Mouse (Mus musculus) frontal cortex, postnatal 36 days (tissue): ENCODE results near the gene Acvr1b.

Experiments
- DNase-seq, 2 experiments: peaks; one replicate each; pipeline ENCODE4 v3.0.0; 2022; ENCODE audit warnings: low spot score in 2 of 2

Gene Acvr1b

DNA sequence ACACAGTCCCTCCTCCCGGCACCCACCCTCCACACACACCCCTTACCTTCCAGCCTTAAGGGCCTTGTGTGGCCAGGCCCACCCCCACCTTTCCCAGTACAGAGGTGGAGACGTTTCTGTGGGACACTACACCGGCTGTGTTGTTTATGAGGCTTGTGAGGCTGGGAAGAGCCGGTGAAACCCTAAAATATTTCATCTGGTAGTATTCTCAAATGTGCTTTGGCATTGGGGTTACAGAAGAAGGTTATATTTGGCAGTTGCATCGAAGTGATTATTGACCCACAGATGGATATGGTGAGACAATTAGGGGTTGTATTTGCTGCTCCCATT, 1.2 kb downstream of the Acvr1b start:
- DNase-seq, result no peak

DNA sequence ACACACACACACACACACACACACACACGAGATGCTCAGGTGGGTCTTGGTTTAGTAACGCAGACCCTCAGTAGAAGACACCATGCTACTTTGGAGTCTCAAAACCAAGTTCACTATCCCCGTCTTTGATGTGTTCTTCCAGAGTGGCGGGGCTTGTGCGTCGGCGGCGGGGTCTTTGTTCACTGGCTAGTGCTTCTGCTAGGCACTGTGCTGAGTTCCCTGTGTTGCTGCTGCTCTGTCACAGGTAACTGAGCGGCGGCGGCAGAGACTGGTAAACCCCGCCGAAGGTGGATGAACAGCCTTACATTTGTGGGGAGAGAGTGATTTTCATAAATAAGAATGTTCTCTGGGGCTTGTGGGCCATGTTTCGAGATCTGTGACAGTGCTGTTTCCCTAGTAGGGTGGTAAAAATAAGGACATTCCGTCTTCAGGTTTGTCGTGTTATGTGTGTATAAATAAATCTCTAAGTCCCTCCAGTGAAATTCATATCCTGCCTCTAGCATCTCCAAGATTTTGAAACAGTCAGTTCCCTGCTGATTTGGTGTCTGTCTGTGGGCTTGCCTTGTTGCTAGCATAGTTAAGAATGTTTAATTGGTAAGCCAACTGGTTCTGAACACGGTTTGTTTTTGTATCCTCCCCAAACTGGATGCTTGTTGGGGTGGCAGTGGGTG, 1.9 kb downstream of the Acvr1b start:
- DNase-seq, result peak in 1 of 2 experiments; percentile 36

DNA sequence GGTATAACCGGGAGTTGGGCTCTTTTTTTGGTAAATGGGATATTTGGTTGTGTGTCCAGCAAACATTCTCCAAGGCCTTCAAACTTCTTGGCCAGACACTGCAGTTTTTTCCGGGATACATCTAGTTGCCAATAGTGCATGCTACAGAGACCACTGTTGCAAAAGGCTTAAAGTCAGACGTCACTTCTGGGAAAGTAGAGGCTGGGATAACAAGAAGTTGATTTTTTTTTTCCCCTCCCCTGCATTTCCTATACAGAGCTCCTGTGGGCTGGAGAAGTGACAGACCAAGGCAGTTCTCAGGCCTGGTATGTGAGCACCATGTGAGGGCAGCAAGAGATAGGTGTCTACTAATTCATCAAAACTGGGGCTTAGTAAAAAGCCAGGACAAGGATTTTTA, 2.4 kb downstream of the Acvr1b start:
- no peak for DNase-seq

DNA sequence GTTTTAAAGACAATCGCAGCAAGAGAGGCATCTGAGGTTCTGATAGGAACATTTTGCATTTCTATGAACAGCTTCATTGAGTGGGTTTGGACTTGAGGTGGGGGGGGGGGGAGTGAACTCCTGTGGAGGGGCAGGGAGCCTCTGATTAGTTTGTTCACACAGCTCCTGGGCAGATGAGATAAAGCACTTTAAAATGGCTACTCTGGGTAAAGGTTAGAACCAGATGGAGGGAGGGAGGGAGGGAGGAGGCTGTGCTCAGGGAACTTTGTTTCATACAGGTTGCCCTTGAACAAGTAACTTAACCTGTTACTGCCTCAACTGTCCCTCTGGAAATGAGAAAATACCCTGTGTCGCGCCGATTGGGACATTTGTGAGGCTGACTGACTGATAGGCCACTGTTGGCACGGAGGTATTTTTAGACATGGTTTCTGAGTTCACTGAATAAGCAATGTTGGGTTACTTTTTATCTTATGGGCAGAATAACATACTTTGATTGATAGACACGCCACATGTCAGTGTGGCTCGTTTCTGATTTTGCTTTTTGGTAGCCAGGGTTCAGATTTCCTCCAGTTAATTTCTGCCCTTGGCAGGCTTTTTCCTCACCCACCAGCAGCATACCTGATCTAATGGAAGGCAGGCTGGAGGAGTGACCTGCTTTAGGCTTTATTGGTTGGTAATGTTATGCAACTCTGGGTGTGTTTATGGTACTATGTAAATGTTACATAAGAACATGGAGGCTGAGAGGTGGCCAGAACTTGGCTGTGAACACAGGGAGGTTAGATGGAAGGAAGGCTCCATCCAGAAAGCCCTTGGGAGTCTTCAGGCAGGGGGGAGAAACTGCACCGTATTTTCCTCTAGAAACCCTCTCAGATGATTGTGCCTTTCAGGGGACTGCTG, 3.2 kb downstream of the Acvr1b start:
- peak in 1 of 2 experiments; percentile 34 for DNase-seq

DNA sequence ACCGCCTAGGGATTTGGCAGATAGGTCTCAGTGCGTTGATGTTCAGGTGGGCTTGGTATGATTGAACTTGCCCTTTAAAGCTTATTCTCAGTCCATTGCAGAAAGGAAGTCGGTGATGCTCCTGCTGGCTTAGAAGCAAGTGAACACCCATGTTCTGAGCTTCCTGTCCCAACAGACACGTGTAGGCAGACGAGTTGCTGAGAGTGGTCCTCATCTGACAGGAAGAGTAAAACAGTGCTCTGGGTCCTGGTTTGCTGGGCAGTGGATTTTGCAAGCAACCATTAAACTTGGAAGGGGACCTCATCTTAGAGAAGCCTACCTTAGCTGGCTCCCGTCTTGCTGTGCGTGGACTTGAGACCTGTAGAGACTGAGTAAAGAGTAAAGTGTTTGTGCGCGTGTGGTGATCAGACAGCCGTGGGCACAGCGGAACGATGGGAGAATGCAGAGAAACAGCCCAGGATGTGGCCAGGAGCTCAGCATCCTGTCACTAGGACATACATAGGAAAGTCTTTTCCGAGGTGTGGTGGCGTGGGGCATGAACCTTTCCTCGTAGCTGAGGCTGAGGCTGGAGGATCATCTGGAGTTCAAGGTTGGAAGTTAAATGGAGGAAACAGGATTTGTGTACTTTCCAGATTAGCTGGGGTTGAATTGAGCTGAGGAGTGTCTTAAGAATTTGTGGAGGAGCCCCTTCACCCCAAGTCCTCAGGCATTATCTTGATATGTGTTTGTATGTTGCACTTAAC, 6.7 kb downstream of the Acvr1b start:
- no peak for DNase-seq

DNA sequence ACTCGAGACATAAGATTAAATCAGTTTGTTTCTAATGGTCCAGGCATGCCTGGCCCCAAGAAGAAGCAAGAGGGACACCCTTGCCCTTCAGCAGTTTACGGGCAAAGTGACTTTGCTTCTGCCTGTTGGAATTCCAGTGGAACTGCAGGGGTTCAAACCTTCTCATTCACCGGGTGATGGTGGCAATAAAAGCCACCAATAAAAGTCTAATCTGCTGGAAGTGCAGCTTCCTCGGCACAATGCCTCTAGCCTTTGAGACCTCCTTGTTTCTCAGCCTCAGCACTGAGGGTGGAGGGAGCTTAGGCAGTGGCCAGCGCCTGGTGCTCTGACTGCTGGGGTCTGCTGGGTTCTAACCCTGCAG, 7.2 kb downstream of the Acvr1b start:
- DNase-seq, result no peak

DNA sequence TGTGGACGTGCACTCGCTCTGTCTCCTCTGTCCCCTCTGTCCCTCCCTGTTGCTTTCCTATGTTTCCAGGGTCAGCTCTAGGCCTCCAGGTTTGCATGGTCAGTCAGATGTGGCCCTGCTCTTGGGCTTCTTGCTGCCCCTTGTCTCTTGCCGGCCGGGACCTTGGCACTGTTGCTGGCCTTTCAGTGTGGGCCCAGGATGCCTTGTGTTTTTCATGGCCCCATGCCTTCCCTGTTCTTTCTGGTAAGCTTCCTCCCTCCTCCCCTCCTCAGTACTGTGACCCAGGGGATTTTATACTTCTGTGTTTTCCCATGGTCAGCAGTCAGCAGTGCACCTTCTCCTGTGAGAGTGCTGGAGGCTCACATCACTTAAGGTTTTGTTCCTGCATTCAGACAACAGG, 7.6 kb downstream of the Acvr1b start:
- DNase-seq, result no peak

DNA sequence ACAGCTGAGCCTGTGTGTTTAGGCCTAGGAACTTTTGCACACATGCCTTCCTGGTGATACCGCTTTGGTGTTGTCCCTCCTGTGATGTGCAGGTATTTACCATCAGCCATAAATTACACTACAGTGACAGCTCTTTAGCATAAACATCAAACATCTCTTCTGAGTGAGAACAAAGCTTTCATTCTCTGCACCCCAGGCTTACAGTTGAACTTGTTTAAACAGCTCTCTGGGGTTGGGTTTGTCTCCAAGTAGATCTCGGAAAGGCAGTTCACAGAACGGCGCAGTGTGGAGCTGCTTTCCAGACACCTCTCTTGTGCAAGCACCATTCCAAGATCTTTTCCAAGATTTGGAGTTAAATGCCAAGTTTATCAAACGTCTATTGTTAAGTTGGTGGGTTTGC, 8.8 kb downstream of the Acvr1b start:
- DNase-seq, result no peak

DNA sequence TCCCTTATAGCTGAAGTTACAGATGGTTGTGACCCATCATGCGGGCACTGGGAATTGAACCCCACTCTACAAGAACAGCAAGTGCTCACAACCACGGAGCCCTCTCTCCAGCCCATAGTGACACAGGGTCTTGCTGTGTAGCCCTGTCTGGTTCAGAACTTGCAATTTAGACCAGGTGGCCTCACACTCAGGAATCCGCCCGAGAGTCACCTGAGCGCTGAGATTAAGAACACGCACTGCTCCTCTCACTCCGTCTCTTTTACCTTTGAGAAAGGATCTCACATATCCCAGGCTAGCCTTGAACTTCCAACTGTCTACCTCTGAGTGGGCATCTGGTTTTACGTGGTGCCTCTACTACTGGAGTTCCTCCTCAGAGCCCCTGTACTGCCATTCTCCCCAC, 10.4 kb downstream of the Acvr1b start:
- no peak for DNase-seq

DNA sequence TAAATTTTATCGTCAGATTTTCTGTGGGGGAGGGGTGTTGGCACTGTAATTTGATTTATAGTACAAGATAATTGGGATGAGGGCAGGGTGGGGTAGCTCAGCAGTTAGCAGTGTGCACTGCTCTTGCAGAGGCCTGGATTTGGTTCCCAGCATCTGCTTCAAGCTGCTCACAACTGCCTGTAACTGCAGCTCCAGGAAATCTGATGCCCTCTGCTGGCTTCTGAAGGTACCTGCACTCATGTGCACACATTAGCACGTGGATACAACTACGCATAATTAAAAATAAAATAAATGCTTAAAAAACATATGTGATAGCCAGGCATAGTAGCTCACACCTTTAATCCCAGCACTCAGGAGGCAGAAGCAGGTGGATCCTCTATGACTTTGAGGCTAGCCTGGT, 11.7 kb downstream of the Acvr1b start:
- no peak for DNase-seq

DNA sequence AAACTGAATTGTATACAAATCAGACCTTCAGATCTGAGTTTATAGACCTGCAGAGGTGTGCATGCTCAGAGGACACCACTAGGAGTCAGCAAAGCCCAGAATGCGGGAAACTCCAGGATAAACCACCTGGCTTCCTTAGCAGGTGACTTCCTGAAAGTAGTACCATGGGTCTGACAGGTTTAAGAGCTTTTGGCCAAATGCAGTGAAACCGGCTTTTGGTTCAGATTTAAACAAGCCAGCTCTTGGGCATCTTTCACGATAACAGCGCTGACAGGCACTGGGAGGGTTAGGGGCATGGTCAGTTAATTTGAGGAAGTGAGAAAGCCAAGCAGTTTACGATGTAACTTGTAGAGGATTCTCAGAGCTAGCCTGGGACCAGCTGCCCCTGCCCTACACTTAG, 14.0 kb downstream of the Acvr1b start:
- DNase-seq, result no peak

DNA sequence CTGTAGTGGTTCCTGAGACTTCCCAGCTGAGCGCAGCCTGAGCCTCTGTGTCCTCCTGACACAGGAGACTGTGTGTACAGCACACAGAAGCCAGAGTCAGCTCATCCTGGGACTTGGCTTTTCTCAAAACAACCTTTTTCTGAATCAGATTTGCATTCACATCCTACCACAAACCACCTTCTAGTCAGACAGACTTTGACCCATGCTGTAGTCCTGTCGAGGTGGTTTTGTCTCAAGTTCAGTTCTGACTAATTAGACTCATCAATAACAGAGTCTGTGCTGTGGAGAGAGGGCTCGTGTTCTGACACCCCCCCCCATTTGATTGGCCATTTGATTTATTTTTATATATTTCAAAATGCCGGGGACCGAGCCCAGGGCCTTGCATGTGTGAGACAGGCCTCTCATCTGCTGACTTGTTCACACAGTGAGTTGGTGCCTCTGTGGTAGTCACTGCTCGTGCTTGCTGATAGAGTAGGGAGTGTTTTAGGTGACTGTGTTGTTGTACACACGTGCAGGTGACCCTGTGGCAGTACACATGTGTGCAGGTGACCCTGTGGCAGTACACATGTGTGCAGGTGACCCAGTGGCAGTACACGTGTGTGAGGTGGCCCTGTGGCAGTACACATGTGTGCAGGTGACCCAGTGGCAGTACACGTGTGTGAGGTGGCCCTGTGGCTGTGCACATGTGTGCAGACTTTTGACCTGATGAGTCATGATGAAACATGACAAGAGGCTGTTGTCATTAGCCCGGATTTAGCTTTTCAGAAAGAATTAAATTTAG, 16.3 kb downstream of the Acvr1b start:
- DNase-seq, result no peak

DNA sequence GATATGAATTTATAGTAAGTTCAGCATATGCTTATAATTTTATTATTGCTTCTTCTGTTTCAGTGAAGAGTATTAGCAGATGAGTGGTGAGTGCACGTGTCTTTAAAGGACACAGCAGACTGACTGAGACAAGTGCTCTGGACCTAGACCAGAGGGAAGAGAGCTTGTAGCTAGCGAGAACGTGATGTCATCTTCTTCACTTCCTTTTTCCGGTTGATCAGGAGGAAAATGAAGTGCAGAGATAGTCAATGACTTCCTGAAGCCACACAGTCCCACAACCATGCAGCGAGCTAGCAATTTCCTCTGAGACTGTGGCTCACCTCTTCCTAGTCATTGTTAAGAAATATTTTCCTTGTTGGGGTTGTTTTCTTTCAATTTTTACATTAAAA, 16.9 kb downstream of the Acvr1b start:
- DNase-seq, result no peak

DNA sequence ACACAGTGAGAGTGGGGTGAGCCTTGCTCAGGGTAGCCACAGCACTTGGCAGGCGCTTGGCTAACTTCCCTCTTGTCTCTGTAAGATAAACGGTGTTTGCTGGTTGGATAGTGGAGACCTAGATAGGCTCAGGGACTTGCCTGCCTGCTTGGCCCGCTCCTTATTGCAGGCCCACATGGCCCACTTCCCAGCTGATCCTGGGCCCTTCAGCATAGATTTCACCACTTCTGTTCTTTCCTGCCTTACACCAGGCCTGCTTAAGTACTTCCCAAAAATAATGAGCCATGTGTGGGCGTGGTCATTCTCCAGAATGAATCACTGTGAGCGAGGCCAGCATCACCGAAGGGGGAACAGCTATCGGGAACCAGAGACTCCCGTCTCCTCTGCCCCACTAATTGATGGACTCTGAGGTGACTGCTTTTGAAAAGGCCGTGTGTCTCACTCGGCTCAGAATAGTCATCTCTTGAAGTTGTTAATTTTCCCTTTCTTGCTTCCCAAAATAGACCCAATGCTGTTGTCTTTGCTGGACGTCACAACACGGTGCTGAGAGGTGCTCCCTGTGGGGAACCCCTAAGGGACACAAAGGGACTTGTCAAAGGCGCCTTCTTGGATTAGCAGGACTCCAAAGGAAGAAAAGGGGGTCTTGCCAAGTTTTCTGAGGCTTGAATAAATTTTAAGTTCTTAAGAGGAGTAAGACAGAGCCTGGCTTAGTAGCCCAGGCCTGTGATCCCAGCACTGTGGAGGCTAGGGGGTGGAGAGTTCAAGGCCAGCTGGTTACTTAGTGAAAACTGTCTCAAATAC, 17.8 kb downstream of the Acvr1b start:
- DNase-seq, result peak in 1 of 2 experiments; percentile 39

DNA sequence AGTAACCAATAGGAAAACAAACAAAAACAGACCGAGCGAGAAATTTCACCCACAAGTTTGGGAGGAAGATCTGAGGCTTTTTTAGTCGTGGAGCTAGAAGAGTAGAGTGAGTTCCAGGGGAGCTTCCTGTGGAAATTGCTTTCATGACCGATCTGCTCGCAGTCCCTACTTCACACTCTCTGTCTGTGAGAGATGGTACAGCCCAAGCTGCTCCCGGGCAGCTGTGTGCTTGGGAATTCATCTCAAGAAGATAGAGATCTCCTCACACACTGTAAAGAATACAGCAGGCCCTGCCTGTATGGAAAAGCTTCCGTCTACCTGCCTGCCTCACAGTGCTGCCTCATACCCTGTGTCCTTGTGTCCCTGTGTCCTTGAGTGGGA, 18.4 kb downstream of the Acvr1b start:
- DNase-seq, result no peak

DNA sequence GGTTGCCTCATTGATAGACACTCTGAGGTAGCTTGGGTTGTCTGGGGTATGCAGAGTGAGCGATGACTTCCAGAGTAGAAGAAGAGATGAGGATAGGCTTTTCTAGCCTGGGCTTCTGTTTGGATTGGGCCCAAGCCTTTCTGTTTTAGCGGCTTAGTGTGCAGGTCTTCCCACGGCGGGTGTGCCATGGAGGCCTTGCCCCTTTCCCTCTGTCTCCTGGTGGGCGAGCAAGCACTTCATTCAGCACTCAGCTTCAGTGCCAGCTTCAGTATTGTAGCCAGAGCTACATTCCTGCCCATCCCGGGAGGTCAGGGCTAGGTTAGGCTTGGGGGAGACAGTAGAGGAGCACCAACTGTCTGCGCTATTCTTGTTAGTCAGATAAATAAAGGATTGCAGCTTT, 18.8 kb downstream of the Acvr1b start:
- DNase-seq, result no peak

DNA sequence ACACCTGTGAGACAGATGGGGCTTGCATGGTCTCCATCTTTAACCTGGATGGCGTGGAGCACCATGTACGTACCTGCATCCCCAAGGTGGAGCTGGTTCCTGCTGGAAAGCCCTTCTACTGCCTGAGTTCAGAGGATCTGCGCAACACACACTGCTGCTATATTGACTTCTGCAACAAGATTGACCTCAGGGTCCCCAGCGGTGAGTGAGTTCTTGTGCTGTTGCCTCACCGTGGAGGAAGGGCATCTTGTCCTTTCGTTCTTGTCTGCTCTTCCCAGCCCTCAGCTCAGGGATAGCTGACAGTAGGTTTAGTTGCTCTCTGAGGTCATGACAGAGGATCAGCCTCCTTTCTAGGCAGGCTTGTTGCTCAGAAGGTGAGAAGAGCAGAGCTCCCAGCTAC, 20.1 kb downstream of the Acvr1b start:
- DNase-seq, result no peak

DNA sequence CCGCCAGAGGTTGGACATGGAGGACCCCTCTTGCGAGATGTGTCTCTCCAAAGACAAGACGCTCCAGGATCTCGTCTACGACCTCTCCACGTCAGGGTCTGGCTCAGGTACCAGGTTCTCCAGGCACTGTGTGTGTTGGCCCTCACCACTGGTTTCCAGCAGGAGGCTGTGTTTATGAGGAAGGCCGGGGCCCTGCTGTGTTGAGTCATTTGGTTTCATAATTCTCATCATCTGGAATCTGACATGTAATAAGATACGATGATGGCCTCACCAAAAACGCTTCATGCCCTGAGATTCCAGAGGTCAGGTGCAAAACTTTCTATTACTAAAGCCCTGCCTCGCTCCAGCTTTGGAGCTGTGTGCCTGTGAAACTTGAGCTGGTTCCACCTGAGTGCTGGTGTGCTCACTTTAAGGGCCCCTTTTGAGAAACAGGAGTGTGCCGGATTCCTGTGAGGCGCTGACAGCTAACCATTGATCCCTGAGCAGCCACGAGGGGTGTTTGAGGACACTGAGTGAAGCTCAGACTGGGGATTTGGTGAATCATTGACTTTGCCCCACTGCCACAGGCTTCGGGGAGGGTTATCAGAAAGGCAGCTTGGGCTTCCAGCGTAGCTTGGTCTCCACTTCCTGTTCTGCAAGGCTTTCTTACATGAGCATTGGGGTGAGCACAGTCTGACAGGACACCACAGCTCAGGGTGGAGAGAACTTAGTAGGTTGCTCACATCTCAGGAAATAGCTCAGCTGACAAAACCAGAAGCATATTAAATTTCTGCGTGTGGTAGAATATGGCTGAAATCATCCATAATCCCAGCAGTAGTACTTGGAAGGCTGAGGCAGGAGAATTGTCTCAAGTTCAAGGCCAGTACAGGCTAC, 21.3 kb downstream of the Acvr1b start:
- no peak for DNase-seq

DNA sequence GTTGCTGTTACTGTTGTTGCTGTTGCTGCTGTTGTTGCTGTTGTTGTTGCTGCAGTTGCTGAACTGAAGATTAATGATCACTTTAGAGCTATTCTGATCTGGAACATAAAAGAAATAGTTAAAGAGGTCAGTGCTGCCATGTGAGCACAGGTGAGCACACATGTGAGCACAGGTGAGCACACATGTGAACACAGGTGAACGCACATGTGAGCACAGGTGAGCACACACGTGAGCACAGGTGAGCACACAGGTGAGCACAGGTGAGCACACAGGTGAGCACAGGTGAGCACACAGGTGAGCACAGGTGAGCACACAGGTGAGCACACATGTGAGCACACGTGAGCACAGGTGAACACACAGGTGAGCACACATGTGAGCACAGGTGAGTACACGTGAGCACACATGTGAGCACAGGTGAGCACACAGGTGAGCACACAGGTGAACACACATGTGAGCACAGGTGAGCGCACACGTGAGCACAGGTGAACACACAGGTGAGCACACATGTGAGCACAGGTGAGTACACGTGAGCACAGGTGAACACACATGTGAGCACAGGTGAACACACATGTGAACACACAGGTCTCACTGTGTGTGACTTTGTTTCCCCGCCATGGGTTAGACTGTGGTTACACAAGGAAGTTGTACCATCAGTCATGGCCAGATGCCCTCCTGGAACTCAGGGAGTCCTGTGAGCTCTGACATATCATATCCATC, 22.4 kb downstream of the Acvr1b start:
- no peak for DNase-seq

DNA sequence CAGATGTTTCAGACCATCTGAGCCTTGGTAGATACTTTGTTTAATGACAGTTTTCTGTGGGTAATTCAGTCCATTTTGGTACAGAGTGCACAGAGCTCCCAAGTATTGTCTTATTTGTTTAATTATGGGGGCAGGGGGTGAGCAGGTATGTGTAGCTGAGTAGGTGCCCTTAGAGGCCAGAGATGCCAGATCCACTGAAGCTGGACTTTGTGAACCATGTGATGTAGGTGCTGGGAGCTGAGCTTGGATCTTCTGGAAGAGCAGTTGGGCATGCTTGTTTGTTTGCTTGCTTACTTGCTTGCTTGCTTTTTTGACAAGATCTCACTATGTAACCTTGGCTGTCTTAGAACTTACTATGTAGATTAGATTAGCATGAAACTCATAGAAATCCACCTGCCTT, 23.1 kb downstream of the Acvr1b start:
- no peak for DNase-seq
